Mouse (Mus musculus): Measurements from ENCODE around the gene Zfp112. TPM values are rescaled to one million over a fixed set of nuclear protein-coding genes. Genes with fewer than 3 reads are reported as not detected.

Gene Zfp112
- total and polyA plus RNA-seq, 3 experiments, result 0.05 to 0.22 TPM; not detected in 1

DNA sequence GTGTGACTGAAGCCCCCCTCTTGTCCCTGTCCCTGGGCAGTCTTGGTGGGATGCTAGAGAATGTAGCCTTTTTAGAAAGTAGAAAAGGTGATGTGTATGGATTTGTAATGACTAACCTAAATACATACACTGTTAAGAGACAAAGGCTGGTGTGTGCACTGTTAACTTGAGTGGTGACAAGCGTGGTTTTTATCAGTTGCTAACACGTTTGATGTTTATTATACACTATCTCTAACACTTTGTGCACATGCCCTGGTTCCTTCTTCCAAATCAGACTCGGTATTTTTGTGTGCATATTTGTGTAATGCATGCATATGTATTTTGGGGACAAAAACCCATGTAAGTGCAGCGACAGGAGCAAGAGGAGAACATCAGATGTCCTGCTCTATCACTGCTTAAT lies 4.5 kb downstream of the Zfp112 start:
- TF ChIP-seq POLR2AphosphoS5 (IDR thresholded peaks at IDR 0.05; ENCODE audit: insufficient replicate concordance, low read depth, low read length), result no peak
- TF ChIP-seq CTCF (IDR thresholded peaks at IDR 0.05; ENCODE audit: low read depth, low read length), result no peak
- TF ChIP-seq GATA2 (IDR thresholded peaks at IDR 0.05; ENCODE audit: borderline replicate concordance, low read depth, low read length), result no peak
- no peak for TF ChIP-seq GATA1 (IDR thresholded peaks at IDR 0.05; ENCODE audit: borderline replicate concordance, low read length)
- no peak for TF ChIP-seq TAL1 (conservative IDR thresholded peaks at IDR 0.05; ENCODE audit: low read depth, low read length)
- 0 out of 2 replicates have a peak, but pooled peaks cover 3% of the 10 kb centered on the region for H3K9me3 ChIP-seq (replicated peaks)
- H3K4me3 ChIP-seq (ENCODE audit: low read depth, low read length), result no peak overlapping the region
- DNase-seq (ENCODE audit: low spot score) (no peak), ATAC-seq (ENCODE audit: extremely low read depth, insufficient number of reproducible peaks, low FRiP score, poor library complexity, severe bottlenecking) (no peak)
- peaks cover 5% of the 10 kb centered on the region for H3K36me3 ChIP-seq (replicated peaks)
- no peaks in the 10 kb centered on the region for H3K4me1 ChIP-seq (ENCODE audit: insufficient read depth, low read depth, low read length)
- no peaks in the 10 kb centered on the region for H3K27me3 ChIP-seq (ENCODE audit: insufficient read depth, low read length)

- DNase-seq (ENCODE audit: low spot score) (no peak), ATAC-seq (ENCODE audit: extremely low read depth, insufficient number of reproducible peaks, low FRiP score, poor library complexity, severe bottlenecking) (no peak)
- Histone ChIP-seq H3K36me3 (replicated peaks) (peaks cover 27% of the 10 kb centered on the region), H3K4me1 (ENCODE audit: insufficient read depth, low read depth, low read length) (peaks cover 13% of the 10 kb centered on the region), H3K4me3 (ENCODE audit: low read depth, low read length) (peak overlapping the region; percentile 76), H3K27me3 (ENCODE audit: insufficient read depth, low read length) (no peaks in the 10 kb centered on the region), H3K9me3 (replicated peaks) (no peaks in the 10 kb centered on the region)
- TF ChIP-seq TAL1 (conservative IDR thresholded peaks at IDR 0.05; ENCODE audit: low read depth, low read length) (no peak), POLR2AphosphoS5 (IDR thresholded peaks at IDR 0.05; ENCODE audit: insufficient replicate concordance, low read depth, low read length) (no peak), CTCF (IDR thresholded peaks at IDR 0.05; ENCODE audit: low read depth, low read length) (no peak), GATA2 (IDR thresholded peaks at IDR 0.05; ENCODE audit: borderline replicate concordance, low read depth, low read length) (no peak), GATA1 (IDR thresholded peaks at IDR 0.05; ENCODE audit: borderline replicate concordance, low read length) (no peak)
Measured at GRCm38 (mm10) chr7:24133425-24133995, 21.4 kb downstream of the Zfp112 start.

GRCm38 (mm10) chr7:24133996-24134828 lies 22.1 kb downstream of the Zfp112 start, which contains the start of gene Zfp235:
Gene Zfp235 (plus strand): TSS chr7:24134169.
- Histone ChIP-seq H3K4me3 (ENCODE audit: low read depth, low read length) (peak within 1 kb of the TSS; percentile 76), H3K4me1 (ENCODE audit: insufficient read depth, low read depth, low read length) (peaks cover 13% of the 10 kb centered on the region), H3K36me3 (replicated peaks) (peaks cover 34% of the 10 kb centered on the region), H3K9me3 (replicated peaks) (no peaks in the 10 kb centered on the region), H3K27me3 (ENCODE audit: insufficient read depth, low read length) (no peaks in the 10 kb centered on the region)
- ATAC-seq (ENCODE audit: extremely low read depth, insufficient number of reproducible peaks, low FRiP score, poor library complexity, severe bottlenecking), result peak; percentile 96
- no peak for TF ChIP-seq CTCF (IDR thresholded peaks at IDR 0.05; ENCODE audit: low read depth, low read length)
- TF ChIP-seq GATA1 (IDR thresholded peaks at IDR 0.05; ENCODE audit: borderline replicate concordance, low read length), result no peak
- TF ChIP-seq POLR2AphosphoS5 (IDR thresholded peaks at IDR 0.05; ENCODE audit: insufficient replicate concordance, low read depth, low read length), result no peak
- no peak for TF ChIP-seq TAL1 (conservative IDR thresholded peaks at IDR 0.05; ENCODE audit: low read depth, low read length)
- no peak for TF ChIP-seq GATA2 (IDR thresholded peaks at IDR 0.05; ENCODE audit: borderline replicate concordance, low read depth, low read length)
- DNase-seq (ENCODE audit: low spot score), result peak; percentile 75

DNA sequence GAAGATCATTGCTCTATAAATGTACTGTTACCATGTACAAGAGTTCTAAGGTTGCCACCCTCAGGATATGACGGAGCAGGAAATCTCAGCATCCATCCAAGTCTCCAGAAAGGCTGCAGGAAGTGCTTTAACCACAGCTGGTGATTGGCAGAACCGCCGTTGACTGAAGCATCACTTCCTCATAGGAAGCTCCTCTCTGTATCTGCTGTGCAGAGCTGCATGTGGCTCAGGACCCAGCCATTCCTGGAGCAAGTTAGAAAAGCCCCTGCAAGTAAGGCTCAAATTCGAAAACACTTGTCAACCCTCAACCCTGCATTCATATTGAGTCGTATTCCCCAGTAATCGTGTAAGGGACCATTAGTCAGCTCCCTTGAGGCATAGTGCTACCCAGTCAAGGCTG lies 30.5 kb downstream of the Zfp112 start:
- H3K27me3 ChIP-seq (ENCODE audit: insufficient read depth, low read length), result no peaks in the 10 kb centered on the region; the same call in 1 of the 2 replicates
- no peaks in the 10 kb centered on the region for H3K4me1 ChIP-seq (ENCODE audit: insufficient read depth, low read depth, low read length)
- ATAC-seq (ENCODE audit: extremely low read depth, insufficient number of reproducible peaks, low FRiP score, poor library complexity, severe bottlenecking) (no peak), DNase-seq (ENCODE audit: low spot score) (no peak)
- TF ChIP-seq TAL1 (conservative IDR thresholded peaks at IDR 0.05; ENCODE audit: low read depth, low read length) (no peak), GATA2 (IDR thresholded peaks at IDR 0.05; ENCODE audit: borderline replicate concordance, low read depth, low read length) (no peak), CTCF (IDR thresholded peaks at IDR 0.05; ENCODE audit: low read depth, low read length) (no peak), POLR2AphosphoS5 (IDR thresholded peaks at IDR 0.05; ENCODE audit: insufficient replicate concordance, low read depth, low read length) (no peak), GATA1 (IDR thresholded peaks at IDR 0.05; ENCODE audit: borderline replicate concordance, low read length) (no peak)
- peaks cover 2% of the 10 kb centered on the region; the same call in 1 of the 2 replicates for H3K9me3 ChIP-seq (replicated peaks)
- H3K4me3 ChIP-seq (ENCODE audit: low read depth, low read length), result no peak overlapping the region
- H3K36me3 ChIP-seq (replicated peaks), result peaks cover 39% of the 10 kb centered on the region

GRCm38 (mm10) chr7:24153272-24153671 lies 41.2 kb downstream of the Zfp112 start:
- ATAC-seq (ENCODE audit: extremely low read depth, insufficient number of reproducible peaks, low FRiP score, poor library complexity, severe bottlenecking), result no peak
- Histone ChIP-seq H3K9me3 (replicated peaks) (no peaks in the 10 kb centered on the region), H3K36me3 (replicated peaks) (no peaks in the 10 kb centered on the region), H3K4me3 (ENCODE audit: low read depth, low read length) (no peak overlapping the region), H3K4me1 (ENCODE audit: insufficient read depth, low read depth, low read length) (no peaks in the 10 kb centered on the region), H3K27me3 (ENCODE audit: insufficient read depth, low read length) (no peaks in the 10 kb centered on the region)
- no peak for DNase-seq (ENCODE audit: low spot score)
- TF ChIP-seq GATA2 (IDR thresholded peaks at IDR 0.05; ENCODE audit: borderline replicate concordance, low read depth, low read length) (no peak), POLR2AphosphoS5 (IDR thresholded peaks at IDR 0.05; ENCODE audit: insufficient replicate concordance, low read depth, low read length) (no peak), TAL1 (conservative IDR thresholded peaks at IDR 0.05; ENCODE audit: low read depth, low read length) (no peak), CTCF (IDR thresholded peaks at IDR 0.05; ENCODE audit: low read depth, low read length) (no peak), GATA1 (IDR thresholded peaks at IDR 0.05; ENCODE audit: borderline replicate concordance, low read length) (no peak)

- DNase-seq (ENCODE audit: low spot score) (no peak), ATAC-seq (ENCODE audit: extremely low read depth, insufficient number of reproducible peaks, low FRiP score, poor library complexity, severe bottlenecking) (no peak)
- H3K27me3 ChIP-seq (ENCODE audit: insufficient read depth, low read length), result no peaks in the 10 kb centered on the region
- TF ChIP-seq CTCF (IDR thresholded peaks at IDR 0.05; ENCODE audit: low read depth, low read length) (no peak), GATA2 (IDR thresholded peaks at IDR 0.05; ENCODE audit: borderline replicate concordance, low read depth, low read length) (no peak), GATA1 (IDR thresholded peaks at IDR 0.05; ENCODE audit: borderline replicate concordance, low read length) (no peak), TAL1 (conservative IDR thresholded peaks at IDR 0.05; ENCODE audit: low read depth, low read length) (no peak), POLR2AphosphoS5 (IDR thresholded peaks at IDR 0.05; ENCODE audit: insufficient replicate concordance, low read depth, low read length) (no peak)
- no peak overlapping the region for H3K4me3 ChIP-seq (ENCODE audit: low read depth, low read length)
- H3K4me1 ChIP-seq (ENCODE audit: insufficient read depth, low read depth, low read length), result no peaks in the 10 kb centered on the region
- no peaks in the 10 kb centered on the region for H3K9me3 ChIP-seq (replicated peaks)
- H3K36me3 ChIP-seq (replicated peaks), result no peaks in the 10 kb centered on the region
Measured at GRCm38 (mm10) chr7:24172191-24172590, 60.1 kb downstream of the Zfp112 start.

Measured in G1E (cell line).